Mouse (Mus musculus) adrenal gland, postnatal 14 days (tissue): ENCODE data around the gene Rbms1. TPM values are rescaled to one million over a fixed set of nuclear protein-coding genes. Genes with fewer than 3 reads are reported as not detected.

ENCODE experiments used
- DNase-seq: peaks from one replicate; pipeline ENCODE4 v3.0.0; 2021; ENCODE audit warnings: mixed read lengths
- total RNA-seq: library from RNA; stranded (reverse); gene quantifications from 2 replicates; pipeline ENCODE4 v1.2.3, GENCODE M21; 2021

Rbms1 gene
- total RNA-seq, 1 experiment from 2014 or later = 72.7 TPM

GRCm38 (mm10) chr2:60918401-60918800, 44.6 kb downstream of the Rbms1 start:
- DNase-seq = no peak

- no peak for DNase-seq
Measured at GRCm38 (mm10) chr2:60914524-60915280, 48.3 kb downstream of the Rbms1 start.

GRCm38 (mm10) chr2:60913281-60913680, 49.7 kb downstream of the Rbms1 start:
- DNase-seq = no peak

GRCm38 (mm10) chr2:60911716-60912115, 51.3 kb downstream of the Rbms1 start:
- DNase-seq = no peak

GRCm38 (mm10) chr2:60910820-60911219, 52.2 kb downstream of the Rbms1 start:
- DNase-seq = peak; percentile 72

GRCm38 (mm10) chr2:60908551-60908950, 54.4 kb downstream of the Rbms1 start:
- no peak for DNase-seq

- no peak for DNase-seq
Measured at GRCm38 (mm10) chr2:60908116-60908515, 54.9 kb downstream of the Rbms1 start.

- no peak for DNase-seq
Measured at GRCm38 (mm10) chr2:60905283-60905682, 57.7 kb downstream of the Rbms1 start.

GRCm38 (mm10) chr2:60904141-60904540, 58.9 kb downstream of the Rbms1 start:
- no peak for DNase-seq

- DNase-seq = no peak
Measured at GRCm38 (mm10) chr2:60903535-60903934, 59.5 kb downstream of the Rbms1 start.

- DNase-seq = no peak
Measured at GRCm38 (mm10) chr2:60902446-60903137, 60.4 kb downstream of the Rbms1 start.

- peak; percentile 79 for DNase-seq
Measured at GRCm38 (mm10) chr2:60901511-60901951, 61.5 kb downstream of the Rbms1 start.

GRCm38 (mm10) chr2:60901013-60901412, 62.0 kb downstream of the Rbms1 start:
- DNase-seq = no peak

- peak; percentile 30 for DNase-seq
Measured at GRCm38 (mm10) chr2:60893042-60893441, 70.0 kb downstream of the Rbms1 start.

GRCm38 (mm10) chr2:60883931-60884330, 79.1 kb downstream of the Rbms1 start:
- peak; percentile 45 for DNase-seq

GRCm38 (mm10) chr2:60883043-60883365, 80.0 kb downstream of the Rbms1 start:
- DNase-seq = no peak

GRCm38 (mm10) chr2:60882202-60883042, 80.6 kb downstream of the Rbms1 start:
- no peak for DNase-seq

- DNase-seq = no peak
Measured at GRCm38 (mm10) chr2:60881571-60882041, 81.4 kb downstream of the Rbms1 start.

- peak; percentile 86 for DNase-seq
Measured at GRCm38 (mm10) chr2:60880789-60881570, 82.0 kb downstream of the Rbms1 start.

GRCm38 (mm10) chr2:60879966-60880788, 82.8 kb downstream of the Rbms1 start:
- DNase-seq = no peak
